8 mouse cellular contexts compared by ENCODE assay signal in the genomic region with DNA sequence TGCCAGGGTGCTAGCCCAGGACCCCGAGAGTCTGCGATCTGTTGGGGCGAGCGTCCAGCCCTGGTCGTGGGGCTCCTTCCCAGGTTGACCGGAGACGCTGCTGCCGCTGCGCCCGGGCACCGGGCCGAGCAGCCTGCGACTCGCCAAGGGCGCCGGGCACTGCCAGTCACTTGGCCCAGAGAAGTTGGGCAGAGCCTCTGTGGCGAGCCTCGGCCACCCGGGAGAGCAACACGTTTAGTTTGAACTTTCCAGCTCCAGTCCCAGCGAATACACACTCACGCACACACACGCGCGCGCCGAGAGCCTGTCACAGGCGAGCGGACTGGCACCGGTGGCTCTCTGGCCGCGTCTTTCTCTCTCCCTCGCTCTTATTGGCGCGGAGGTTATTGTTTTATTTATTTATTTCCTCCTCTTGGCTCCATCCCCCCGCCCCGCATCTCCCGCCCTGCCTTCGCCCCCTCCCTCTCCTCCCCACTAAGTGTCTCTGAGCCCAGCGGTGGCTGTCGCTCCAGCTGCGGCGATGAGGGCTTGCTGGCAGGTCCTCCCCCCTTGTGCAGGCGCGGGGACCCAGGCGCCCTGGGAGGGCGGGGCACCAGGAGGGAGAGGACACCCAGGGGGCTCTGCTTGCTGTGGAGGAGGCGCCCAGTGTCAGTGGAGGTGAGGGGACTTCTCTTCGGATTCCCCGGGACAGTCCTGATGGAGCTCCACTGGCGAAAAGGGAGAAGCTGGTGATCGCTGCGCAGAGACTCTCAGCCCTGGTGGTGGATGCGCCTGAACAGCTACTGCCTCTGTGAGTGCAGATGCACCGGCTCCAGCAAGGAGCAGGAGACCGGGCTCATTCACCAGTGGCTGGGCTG.
DNase-seq lines count a peak whose midpoint lies in the region; ATAC-seq and TF ChIP-seq lines count a peak whose summit lies in the region.

No protein-coding gene starts in this region.

- H3K4me1 ChIP-seq in cortical plate, adult 2 months (ENCODE audit: control insufficient read depth, insufficient read depth, low read length), result no peaks in the 10 kb centered on the region
- peaks cover 11% of the 10 kb centered on the region; the same call in 1 of the 2 replicates for H3K4me1 ChIP-seq in midbrain, embryonic 12.5 days
- peaks cover 4% of the 10 kb centered on the region for H3K4me1 ChIP-seq in testis, adult 2 months (ENCODE audit: control insufficient read depth, insufficient read depth, low read length)

- no peak for TF ChIP-seq CTCF in cortical plate, adult 2 months (IDR thresholded peaks at IDR 0.05; ENCODE audit: extremely low read depth, insufficient read depth, low read length)
- no peak for TF ChIP-seq CTCF in testis, adult 2 months (IDR thresholded peaks at IDR 0.05; ENCODE audit: control insufficient read depth, insufficient read depth, insufficient replicate concordance, low read depth, low read length)

- H3K4me3 ChIP-seq in cortical plate, adult 2 months (ENCODE audit: insufficient read depth, low read length), result peak overlapping the region; percentile 56
- H3K4me3 ChIP-seq in midbrain, embryonic 12.5 days, result peak overlapping the region; percentile 72
- H3K4me3 ChIP-seq in testis, adult 2 months (ENCODE audit: control insufficient read depth, low read depth, low read length), result peak overlapping the region; percentile 40

- peak; percentile 84 for ATAC-seq in midbrain, embryonic 12.5 days (ENCODE audit: low FRiP score, low read depth)
- ATAC-seq in erythroid progenitor cell, adult 5-6 weeks (replicated peaks; ENCODE audit: low FRiP score, poor library complexity, severe bottlenecking), result no peak

- H3K9ac ChIP-seq in midbrain, embryonic 12.5 days (replicated peaks), result peak overlapping the region; percentile 67

- H3K36me3 ChIP-seq in midbrain, embryonic 12.5 days, result no peaks in the 10 kb centered on the region
- no peaks in the 10 kb centered on the region for H3K36me3 ChIP-seq in testis, adult 2 months (ENCODE audit: control insufficient read depth, insufficient read depth, low read length)

- no peaks in the 10 kb centered on the region for H3K9me3 ChIP-seq in midbrain, embryonic 12.5 days

- TF ChIP-seq POLR2A in cortical plate, adult 2 months (IDR thresholded peaks at IDR 0.05; ENCODE audit: extremely low read depth, insufficient read depth, low read length), result no peak
- TF ChIP-seq POLR2A in testis, adult 2 months (IDR thresholded peaks at IDR 0.05; ENCODE audit: control insufficient read depth, low read depth, low read length), result no peak

- no peak overlapping the region for H3K27ac ChIP-seq in cortical plate, adult 2 months (ENCODE audit: insufficient read depth, low read length)
- H3K27ac ChIP-seq in midbrain, embryonic 12.5 days (replicated peaks), result peak overlapping the region; percentile 56
- H3K27ac ChIP-seq in testis, adult 2 months (ENCODE audit: control insufficient read depth, insufficient read depth, low read depth, low read length), result no peak overlapping the region

- DNase-seq in layer of hippocampus, adult 11-12 months (ENCODE audit: low spot score), result peak; percentile 37
- no peak for DNase-seq in layer of hippocampus, adult 9-10 months (ENCODE audit: low spot score)
- peak; percentile 20 to 25 for DNase-seq in gastrocnemius, postnatal 4 days (ENCODE audit: low spot score in 2 of 2)
- peak; percentile 56 to 67 for DNase-seq in layer of hippocampus, postnatal 14 days (ENCODE audit: low spot score in 2 of 2)

- H3K4me2 ChIP-seq in midbrain, embryonic 12.5 days (replicated peaks), result peak overlapping the region; percentile 96

- WGBS in midbrain, embryonic 12.5 days, result under 1% methylated on average over 54 of the region's 56 CpGs

- peaks cover 14% of the 10 kb centered on the region for H3K27me3 ChIP-seq in midbrain, embryonic 12.5 days
- H3K27me3 ChIP-seq in testis, adult 2 months (ENCODE audit: control insufficient read depth, insufficient read depth, low read length), result no peaks in the 10 kb centered on the region
